Mouse (Mus musculus) cerebellum, adult 18-20 months (tissue): ENCODE data around the gene Upf3b.
"Not testable (repeated sequence)": the region's sequence is repeated elsewhere in the genome, so short reads cannot be mapped to it uniquely, and the experiment has no call there.

Experiments used
- DNase-seq, 2 experiments: peaks; one replicate each; pipeline ENCODE4 v3.0.0; 2021

The Upf3b gene

DNA sequence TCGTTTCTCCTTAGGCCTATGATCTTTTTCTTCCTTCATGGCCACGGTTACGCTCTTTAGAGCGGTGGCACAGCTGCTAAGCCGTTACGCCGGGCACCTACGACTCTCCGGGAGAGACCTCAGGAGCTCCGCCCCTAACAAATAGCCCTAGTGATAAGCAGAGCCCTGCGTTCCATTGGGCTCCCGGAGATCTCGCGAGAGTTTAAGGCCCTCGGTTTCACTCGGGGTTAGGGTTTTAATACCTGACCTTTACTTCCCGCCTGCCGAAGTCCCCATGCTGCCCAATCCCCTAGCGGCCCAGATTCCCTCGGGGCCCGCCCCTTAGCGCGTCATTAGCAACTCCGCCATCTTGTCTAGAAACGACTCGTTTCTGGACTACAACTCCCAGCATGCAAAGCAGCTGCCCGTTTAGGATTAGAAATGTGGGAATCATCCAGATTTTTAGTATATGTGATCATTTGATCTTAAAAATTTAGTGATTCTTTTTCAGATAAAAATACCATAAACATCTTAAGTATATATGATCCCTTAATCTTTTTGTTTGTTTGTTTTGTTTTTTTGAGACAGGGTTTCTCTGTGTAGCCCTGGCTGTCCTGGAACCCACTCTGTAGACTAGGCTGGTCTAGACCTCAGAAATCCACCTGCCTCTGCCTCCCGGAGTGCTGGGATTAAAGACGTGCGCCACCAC lies at the start of gene Upf3b:
Gene Upf3b, minus strand, starts transcription at position 130 of the 688 bp plus-strand sequence.
- peak; percentile 86 to 94 for DNase-seq

DNA sequence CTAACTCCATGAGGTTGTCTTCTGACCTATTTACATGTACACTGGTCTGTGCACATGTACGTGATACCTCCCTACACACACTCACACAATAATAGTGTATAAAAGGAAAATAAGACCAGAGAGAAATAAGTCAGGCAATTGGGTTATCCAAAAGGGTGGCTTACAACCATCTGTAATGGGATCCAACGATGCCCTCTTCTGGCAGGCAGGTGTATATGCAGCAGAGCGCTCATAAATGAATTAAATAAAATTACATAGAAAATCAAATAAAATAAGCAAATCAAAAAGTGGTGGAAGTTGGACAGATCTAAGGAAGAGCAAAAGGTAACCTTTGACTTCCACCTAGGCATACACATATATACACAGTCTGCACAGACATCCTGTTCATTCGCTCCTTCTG lies 47.7 kb upstream of the Upf3b start:
- no peak for DNase-seq

- no peak for DNase-seq
These were observed 34.8 kb upstream of the Upf3b start for GRCm38 (mm10) chrX:37144954-37145353.

GRCm38 (mm10) chrX:37144498-37144897 lies 34.4 kb upstream of the Upf3b start:
- DNase-seq: not testable (repeated sequence)

- no peak for DNase-seq
These were observed 31.6 kb upstream of the Upf3b start for GRCm38 (mm10) chrX:37141732-37142131.

DNA sequence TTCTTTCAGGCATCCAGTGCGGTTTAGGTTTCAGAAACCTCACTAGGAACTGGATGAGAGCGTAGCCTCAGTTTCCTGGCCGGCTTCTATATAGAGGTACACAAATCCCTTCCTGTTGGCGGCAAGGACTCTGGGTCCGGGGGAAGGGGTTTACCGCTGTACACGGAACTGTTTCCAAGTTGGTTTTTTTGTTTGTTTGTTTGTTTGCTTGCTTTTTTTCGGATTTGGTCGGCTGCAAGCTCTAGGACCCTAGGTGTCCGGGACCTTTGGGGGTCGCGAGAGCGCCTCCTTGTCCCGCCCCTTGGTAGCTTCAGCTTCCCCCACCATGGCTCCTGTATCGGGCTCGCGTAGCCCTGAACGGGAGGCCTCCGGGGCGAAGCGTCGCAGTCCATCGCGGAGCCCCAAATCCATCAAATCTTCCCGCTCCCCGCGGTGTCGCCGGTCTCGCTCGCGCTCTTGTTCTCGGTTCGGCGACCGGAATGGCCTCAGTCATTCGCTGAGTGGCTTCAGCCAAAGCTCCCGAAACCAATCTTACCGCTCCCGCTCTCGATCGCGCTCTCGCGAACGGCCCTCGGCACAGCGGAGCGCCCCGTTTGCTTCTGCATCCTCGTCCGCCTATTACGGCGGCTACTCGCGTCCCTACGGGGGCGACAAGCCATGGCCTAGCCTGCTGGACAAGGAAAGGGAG lies 16.7 kb upstream of the Upf3b start, which contains the start of gene Nkap:
Gene Nkap, plus strand, starts transcription at position 125 of the 688 bp plus-strand sequence.
- DNase-seq: peak; percentile 62 to 80

- DNase-seq: no peak
These were observed 15.4 kb upstream of the Upf3b start for GRCm38 (mm10) chrX:37125511-37125910.

DNA sequence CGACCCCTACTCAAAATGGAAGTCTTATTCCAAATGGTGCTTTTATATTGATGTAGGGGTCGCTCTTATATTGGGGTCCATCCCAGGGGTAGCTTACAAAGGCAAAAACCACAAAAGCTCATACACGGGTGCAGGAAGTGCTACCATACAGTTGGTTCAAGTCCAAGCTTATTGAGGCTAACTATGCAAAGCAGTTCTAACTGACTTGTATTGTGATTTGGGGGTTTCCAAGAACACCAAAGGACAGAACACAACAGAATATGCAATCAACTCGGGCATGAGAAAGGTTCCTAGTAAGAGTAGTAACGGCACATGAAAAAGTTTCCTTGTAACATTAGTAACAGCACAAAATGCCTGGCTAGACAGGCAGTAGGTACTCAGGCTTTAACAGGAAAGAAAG lies 10.1 kb upstream of the Upf3b start:
- no peak for DNase-seq

GRCm38 (mm10) chrX:37119585-37119984 lies 9.5 kb upstream of the Upf3b start:
- DNase-seq: no peak

DNA sequence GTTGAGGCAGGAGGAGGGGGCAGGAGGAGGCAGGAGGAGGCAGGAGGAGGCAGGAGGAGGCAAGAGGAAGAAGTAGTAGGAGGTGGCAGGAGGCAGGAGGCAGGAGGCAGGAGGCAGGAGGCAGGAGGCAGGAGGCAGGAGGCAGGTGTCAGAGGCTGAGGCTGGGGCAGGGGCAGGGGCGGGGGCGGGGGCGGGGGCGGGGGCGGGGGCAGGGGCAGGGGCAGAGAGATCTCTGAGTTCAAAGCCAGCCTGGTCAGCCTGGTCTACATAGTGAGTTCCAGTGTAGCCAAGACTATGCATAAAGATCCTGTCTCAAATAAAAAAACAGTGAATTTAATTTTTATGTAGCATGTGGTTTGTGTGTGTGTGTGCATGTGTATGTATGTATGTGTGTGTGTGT lies 7.0 kb upstream of the Upf3b start:
- no peak for DNase-seq

- no peak for DNase-seq
These were observed 715 bp upstream of the Upf3b start for GRCm38 (mm10) chrX:37110881-37111193.

- DNase-seq: no peak
These were observed 463 bp downstream of the Upf3b start for GRCm38 (mm10) chrX:37109526-37110192.

GRCm38 (mm10) chrX:37103826-37104225 lies 6.3 kb downstream of the Upf3b start:
- no peak for DNase-seq

DNA sequence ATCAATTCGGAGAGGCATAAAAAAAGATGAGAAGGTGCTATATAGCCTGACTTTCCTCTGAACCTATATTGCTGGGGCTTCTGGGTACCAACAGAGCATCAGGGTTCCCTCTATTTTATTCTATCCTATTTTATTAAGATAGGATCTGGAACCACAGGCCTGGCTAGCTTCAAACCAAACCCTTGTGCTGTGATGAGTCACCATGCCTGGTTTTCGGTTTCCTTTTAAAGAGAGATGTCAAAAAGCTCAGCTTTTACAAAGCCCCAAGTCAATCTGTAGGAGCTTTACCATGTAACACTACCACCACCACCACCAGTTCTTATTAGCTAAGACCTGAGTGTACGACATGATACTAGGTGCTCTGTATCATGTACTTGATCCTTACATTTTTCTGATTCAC lies 11.4 kb downstream of the Upf3b start:
- no peak for DNase-seq

GRCm38 (mm10) chrX:37095106-37095768 lies 14.9 kb downstream of the Upf3b start:
- no peak for DNase-seq

DNA sequence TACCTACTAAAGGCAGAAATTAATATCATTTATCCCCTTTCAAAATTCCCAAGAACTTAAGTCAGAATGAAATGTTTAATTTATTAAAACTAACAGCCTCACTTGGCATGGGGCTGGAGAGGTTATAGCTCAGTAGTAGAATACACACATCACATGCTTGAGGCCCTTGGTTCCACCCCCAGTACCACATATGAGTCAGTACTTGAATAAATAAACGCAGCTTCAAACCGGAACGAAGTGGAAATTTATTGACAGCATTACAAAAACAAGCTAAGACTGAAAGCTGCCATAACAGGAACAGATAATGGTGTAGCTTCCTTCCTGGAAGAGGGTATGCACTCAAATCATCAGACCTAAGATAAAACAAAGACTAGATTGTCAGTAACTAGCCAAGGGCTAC lies 18.7 kb downstream of the Upf3b start:
- no peak for DNase-seq

GRCm38 (mm10) chrX:37088778-37089177 lies 21.3 kb downstream of the Upf3b start:
- no peak for DNase-seq

- DNase-seq: no peak
These were observed 24.5 kb downstream of the Upf3b start for GRCm38 (mm10) chrX:37085665-37086064.

DNA sequence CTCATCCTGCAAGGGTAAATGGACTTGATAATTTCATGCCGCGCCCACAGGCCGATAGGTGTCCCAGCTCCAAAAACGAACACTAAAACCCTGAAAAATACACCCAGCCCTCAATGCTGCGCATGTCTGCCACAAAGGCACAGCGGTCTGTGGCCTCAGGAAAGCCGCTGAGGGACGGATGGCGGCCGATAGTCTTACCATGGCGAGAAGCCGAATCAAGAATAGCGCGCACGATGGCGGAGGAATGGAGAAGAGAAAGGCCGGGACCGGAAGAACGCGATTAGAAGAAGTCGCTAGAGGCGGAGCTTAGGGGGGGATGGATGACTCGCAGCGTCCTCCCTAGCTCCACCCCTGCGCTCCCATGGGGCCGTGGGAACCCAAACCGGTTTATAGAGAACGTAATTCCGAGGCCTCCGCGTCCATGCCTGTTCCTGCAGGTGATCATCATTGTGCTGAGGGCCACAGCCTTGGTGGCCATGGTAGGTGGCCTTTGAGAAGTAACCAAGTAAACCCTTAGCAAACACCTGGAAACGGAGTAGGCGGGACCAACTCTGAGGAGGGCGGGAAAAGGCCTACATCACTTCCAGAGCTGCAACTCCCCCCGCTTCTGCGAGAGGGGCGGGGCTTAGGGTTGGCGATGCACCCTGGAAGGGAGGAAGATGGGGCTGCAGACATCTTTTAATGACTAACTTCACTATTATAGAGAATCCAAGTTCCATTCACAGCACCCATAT lies 25.0 kb downstream of the Upf3b start, which contains the start of gene Rpl39:
Gene Rpl39, minus strand, starts transcription at position 476 of the 734 bp plus-strand sequence.
- peak; percentile 84 to 90 for DNase-seq

DNA sequence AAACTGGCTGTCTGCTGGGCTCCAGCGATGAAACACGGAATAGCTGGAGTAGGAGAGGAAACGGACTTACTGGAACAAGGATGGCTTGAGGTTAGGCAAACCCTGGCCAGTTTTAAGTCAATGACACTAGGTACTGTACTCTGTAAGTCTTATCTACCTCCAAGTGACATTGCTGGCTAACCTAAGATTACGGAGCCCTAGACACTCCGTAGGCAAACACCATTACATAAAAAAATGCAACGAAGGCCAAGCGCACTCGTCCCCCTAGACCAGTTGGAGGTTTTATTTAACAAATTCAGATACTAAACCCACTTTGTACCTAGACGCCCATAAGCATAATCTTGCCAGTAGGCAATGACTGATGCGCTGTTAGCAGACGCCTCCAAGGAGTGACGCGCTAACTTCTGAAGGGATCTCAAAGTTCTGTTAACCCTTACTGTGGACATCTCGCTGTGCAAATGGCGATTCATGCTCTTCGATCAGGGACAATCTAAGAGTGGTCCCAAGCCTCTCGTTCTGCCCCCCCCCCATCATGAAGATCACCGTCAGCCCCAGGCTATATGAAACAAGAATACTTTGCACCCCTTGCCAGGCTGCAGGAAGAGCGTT lies 25.7 kb downstream of the Upf3b start:
- DNase-seq: peak in 1 of 2 experiments; percentile 9

GRCm38 (mm10) chrX:37081194-37081593 lies 28.9 kb downstream of the Upf3b start:
- DNase-seq: no peak

GRCm38 (mm10) chrX:37080345-37080744 lies 29.8 kb downstream of the Upf3b start:
- not testable (repeated sequence) for DNase-seq
